Mouse (Mus musculus): ENCODE measurements around the gene Agpat1. TPM values are rescaled to one million over a fixed set of nuclear protein-coding genes. Genes with fewer than 3 reads are reported as not detected.
A peak's percentile ranks its signal among the peaks of the same experiment; 100 is the strongest.

Gene Agpat1
- polyA plus RNA-seq, 1 experiment from 2014 or later: 54.8 TPM

DNA sequence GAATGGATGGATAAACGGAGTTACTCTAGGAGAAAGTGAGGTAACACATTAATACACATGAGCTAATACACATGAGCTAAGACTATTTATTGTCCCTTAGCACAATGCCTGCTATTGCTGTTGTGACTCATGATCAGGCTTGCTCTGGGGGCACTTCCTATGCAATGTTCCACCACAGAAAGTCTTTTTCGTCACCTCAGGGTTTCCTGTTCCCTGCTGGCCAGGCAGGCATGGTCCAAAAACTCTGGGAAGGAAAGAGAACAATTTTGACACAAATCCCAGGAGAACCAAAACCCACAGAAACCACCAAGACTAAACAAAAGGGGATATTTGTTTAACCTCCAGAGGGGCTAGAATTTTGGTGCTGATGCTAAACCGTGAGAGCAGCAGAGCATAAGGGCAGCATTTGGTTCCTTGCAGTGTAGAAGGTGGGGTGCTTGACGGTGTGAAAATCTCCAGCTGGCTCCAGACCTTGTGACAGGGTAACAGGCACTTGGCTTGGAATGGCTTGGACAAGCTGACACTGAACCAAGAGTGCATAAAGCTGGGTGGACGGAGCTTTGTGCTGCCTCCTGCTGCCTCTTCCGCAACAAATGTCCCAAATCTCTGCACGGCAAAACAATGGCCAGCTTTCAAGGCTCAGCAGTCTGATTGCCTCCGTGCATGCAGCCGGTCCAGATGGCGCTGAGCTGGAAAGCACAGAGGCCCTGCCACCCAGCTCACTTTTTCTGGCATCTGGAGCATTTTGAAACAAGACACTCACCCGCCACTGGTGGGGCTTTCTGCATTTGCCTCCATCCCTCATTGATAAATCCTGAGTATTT lies 36.9 kb downstream of the Agpat1 start:
- peak overlapping the region; percentile 9; the same call in 1 of the 2 replicates for H3K4me2 ChIP-seq (replicated peaks)
- 0 out of 2 replicates have a peak overlapping the region, but pooled peaks have one; percentile 5 for H3K4me3 ChIP-seq
- ATAC-seq (ENCODE audit: insufficient number of reproducible peaks, insufficient read depth, low FRiP score, low TSS enrichment): no peak
- no peaks in the 10 kb centered on the region for H3K36me3 ChIP-seq
- H3K4me1 ChIP-seq: peaks cover 28% of the 10 kb centered on the region
- no peaks in the 10 kb centered on the region for H3K27me3 ChIP-seq
- WGBS: 15% methylated on average over 11 of the region's 11 CpGs
- H3K9me3 ChIP-seq: no peaks in the 10 kb centered on the region
- peak overlapping the region; percentile 90 for H3K27ac ChIP-seq
- peak overlapping the region; percentile 28 for H3K9ac ChIP-seq

DNA sequence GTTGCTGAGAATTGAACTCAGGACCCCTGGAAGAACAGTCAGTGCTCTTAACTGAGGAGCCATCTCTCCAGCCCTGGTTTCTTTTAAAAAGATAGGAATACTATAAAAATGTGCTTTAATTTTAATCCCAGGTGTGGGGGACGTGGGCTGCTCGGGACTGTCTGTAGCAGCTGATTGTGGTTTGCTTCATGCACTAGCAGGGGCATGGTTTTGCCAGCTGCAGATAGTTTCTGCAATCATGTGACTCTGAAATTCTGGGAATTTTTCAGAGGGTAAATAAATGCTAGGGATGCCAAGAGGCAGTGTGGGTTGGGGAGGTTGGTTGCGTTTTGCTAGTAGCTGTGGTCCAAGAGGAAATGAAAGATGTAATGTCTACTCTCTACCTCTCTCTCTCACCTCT lies 37.9 kb downstream of the Agpat1 start:
- no peaks in the 10 kb centered on the region for H3K36me3 ChIP-seq
- H3K27ac ChIP-seq: peak overlapping the region; percentile 90
- H3K4me2 ChIP-seq (replicated peaks): no peak overlapping the region
- no peak for ATAC-seq (ENCODE audit: insufficient number of reproducible peaks, insufficient read depth, low FRiP score, low TSS enrichment)
- no peaks in the 10 kb centered on the region for H3K27me3 ChIP-seq
- no peak overlapping the region for H3K9ac ChIP-seq
- no peak overlapping the region for H3K4me3 ChIP-seq
- peaks cover 29% of the 10 kb centered on the region for H3K4me1 ChIP-seq
- no peaks in the 10 kb centered on the region for H3K9me3 ChIP-seq
- 59% methylated on average over 3 of the region's 3 CpGs for WGBS

DNA sequence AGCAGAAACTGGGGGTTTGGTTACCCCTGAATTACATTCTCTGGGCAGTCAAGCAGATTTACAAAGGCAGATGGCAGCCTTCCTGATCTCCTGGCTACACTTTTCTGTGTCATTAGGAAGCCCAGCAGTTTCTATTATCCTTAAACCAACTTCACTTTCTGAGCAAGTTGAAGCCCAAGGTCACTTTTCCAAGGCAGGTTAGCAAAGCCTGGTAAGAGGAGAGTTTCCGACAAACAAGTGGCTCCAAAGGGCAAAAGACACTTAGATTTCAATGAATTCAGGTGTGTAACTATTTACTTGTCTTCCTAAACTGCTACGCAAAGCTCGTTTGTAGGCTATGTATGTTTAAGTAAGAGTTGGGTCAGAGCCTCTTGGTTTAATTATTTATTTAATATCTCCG lies 39.3 kb downstream of the Agpat1 start:
- no peak overlapping the region for H3K27ac ChIP-seq
- no peak overlapping the region for H3K4me3 ChIP-seq
- no peak overlapping the region for H3K9ac ChIP-seq
- no peak overlapping the region for H3K4me2 ChIP-seq (replicated peaks)
- no peaks in the 10 kb centered on the region for H3K36me3 ChIP-seq
- peaks cover 37% of the 10 kb centered on the region for H3K4me1 ChIP-seq
- no peaks in the 10 kb centered on the region for H3K9me3 ChIP-seq
- no peaks in the 10 kb centered on the region for H3K27me3 ChIP-seq
- 89% methylated on average over 4 of the region's 4 CpGs for WGBS
- no peak for ATAC-seq (ENCODE audit: insufficient number of reproducible peaks, insufficient read depth, low FRiP score, low TSS enrichment)

DNA sequence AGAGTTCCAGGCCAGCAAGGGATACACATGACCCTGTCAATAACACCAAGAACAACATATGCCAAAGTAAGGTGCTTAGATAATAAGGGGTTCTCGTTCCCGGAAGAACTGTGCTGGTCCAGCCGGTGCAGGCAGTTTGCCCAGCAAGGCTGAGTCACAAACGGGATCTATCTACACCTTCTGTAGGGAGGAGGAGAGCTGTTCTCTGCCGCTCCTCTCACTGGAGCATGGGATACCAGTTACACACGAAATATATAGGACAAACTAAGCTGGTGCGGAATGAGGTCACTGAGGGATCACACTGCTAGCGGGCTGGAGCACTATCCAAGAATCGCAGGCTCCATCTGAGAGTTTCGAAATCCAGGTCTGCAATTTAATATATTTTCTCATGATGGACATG lies 39.9 kb downstream of the Agpat1 start:
- Histone ChIP-seq H3K4me2 (replicated peaks) (no peak overlapping the region), H3K4me3 (no peak overlapping the region), H3K4me1 (peaks cover 41% of the 10 kb centered on the region), H3K27me3 (no peaks in the 10 kb centered on the region), H3K9me3 (no peaks in the 10 kb centered on the region), H3K27ac (0 out of 2 replicates have a peak overlapping the region, but pooled peaks have one; percentile 2), H3K9ac (no peak overlapping the region), H3K36me3 (peaks cover 1% of the 10 kb centered on the region; the same call in 1 of the 2 replicates)
- ATAC-seq (ENCODE audit: insufficient number of reproducible peaks, insufficient read depth, low FRiP score, low TSS enrichment): no peak
- WGBS: 80% methylated on average over 10 of the region's 10 CpGs

DNA sequence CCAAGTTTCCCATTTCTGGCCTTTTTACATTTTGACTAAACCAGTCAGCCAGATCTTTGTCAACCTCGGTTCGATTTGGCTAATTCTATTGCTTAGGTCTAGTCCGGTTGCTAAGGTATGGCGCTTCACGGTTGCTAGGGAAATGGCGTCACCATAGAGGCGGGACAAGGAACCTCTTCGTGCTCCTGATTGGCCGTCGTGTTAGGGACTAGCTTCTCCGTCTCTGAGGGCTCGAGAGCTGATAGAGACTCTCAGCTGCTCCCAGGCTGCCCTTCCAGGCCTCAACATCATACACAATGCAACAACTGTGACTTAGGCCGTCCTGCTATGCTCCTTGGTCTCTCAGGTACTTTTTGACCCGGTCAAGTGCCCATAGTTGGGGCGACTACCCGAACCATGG lies 40.5 kb downstream of the Agpat1 start, which contains the start of gene Fkbpl:
Gene Fkbpl, plus strand, starts transcription at position 157 of the 400 bp plus-strand sequence.
- Histone ChIP-seq H3K27me3 (no peaks in the 10 kb centered on the region), H3K4me1 (peaks cover 41% of the 10 kb centered on the region), H3K4me2 (replicated peaks) (peak within 1 kb of the TSS; percentile 76), H3K9ac (peak within 1 kb of the TSS; percentile 75), H3K27ac (peak within 1 kb of the TSS; percentile 63; the same call in 1 of the 2 replicates), H3K4me3 (peak within 1 kb of the TSS; percentile 67), H3K36me3 (peaks cover 8% of the 10 kb centered on the region), H3K9me3 (no peaks in the 10 kb centered on the region)
- ATAC-seq (ENCODE audit: insufficient number of reproducible peaks, insufficient read depth, low FRiP score, low TSS enrichment): peak; percentile 70
- under 1% methylated on average over 16 of the region's 16 CpGs for WGBS

DNA sequence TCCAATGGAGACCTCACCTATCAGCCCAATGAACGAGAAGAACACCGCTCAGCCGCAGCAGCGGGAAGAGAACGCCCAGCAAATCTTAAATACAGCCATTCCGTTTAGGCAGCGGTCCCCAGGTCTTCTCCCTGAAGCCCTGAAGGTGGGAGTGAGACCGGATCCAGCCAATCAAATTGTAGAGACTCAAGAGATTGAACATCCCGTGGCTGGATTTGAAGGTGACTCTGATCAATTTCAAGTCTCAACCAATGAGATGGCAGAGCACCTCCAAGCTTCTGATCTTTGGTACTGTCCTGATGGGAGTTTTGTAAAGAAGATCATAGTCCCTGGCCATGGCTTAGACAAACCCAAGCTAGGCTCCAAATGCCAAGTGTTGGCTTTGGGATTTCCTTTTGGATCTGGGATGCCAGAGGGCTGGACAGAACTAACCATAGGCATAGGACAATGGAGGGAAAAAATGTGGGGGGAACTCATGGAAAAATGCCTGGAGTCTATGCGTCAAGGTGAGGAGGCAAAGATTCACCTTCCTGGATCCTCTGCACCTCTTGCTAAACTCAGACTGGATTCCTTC lies 41.3 kb downstream of the Agpat1 start:
- Histone ChIP-seq H3K27me3 (no peaks in the 10 kb centered on the region), H3K4me2 (replicated peaks) (peak overlapping the region; percentile 76), H3K9me3 (no peaks in the 10 kb centered on the region), H3K36me3 (peaks cover 15% of the 10 kb centered on the region), H3K4me1 (peaks cover 40% of the 10 kb centered on the region), H3K4me3 (peak overlapping the region; percentile 67), H3K9ac (peak overlapping the region; percentile 75), H3K27ac (peak overlapping the region; percentile 63; the same call in 1 of the 2 replicates)
- 45% methylated on average over 10 of the region's 10 CpGs for WGBS
- ATAC-seq (ENCODE audit: insufficient number of reproducible peaks, insufficient read depth, low FRiP score, low TSS enrichment): no peak

DNA sequence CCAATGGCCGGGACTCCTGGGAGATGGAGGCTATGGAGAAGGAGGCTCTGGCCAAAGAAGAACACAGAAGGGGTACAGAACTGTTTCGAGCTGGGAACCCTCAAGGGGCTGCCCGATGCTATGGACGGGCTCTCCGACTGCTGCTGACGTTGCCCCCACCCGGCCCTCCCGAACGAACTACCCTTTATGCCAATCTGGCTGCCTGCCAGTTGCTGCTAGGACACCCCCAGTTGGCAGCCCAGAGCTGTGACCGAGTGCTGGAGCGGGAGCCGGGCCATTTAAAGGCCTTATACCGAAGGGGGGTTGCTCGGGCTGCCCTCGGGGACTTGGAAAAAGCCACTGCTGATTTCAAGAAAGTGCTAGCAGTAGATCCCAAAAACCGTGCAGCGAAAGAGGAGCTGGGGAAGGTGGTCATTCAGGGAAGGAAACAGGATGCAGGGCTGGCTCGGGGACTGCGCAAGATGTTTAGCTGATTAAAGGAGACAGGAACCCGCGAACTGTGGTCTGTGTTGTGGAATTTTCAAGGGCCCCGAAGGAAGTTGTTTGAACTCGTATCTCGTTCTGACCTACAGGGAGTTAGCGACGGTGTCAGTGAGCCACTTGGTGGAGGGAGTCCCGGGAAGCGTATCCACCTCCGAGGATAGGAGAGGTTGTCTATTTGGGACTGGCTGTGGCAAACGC lies 41.9 kb downstream of the Agpat1 start:
- ATAC-seq (ENCODE audit: insufficient number of reproducible peaks, insufficient read depth, low FRiP score, low TSS enrichment): no peak
- H3K36me3 ChIP-seq: peaks cover 21% of the 10 kb centered on the region
- peak overlapping the region; percentile 76 for H3K4me2 ChIP-seq (replicated peaks)
- 89% methylated on average over 30 of the region's 30 CpGs for WGBS
- H3K9ac ChIP-seq: no peak overlapping the region; the same call in 1 of the 2 replicates
- H3K4me1 ChIP-seq: peaks cover 34% of the 10 kb centered on the region
- H3K27me3 ChIP-seq: no peaks in the 10 kb centered on the region
- no peak overlapping the region for H3K27ac ChIP-seq
- peak overlapping the region; percentile 67; the same call in 1 of the 2 replicates for H3K4me3 ChIP-seq
- no peaks in the 10 kb centered on the region for H3K9me3 ChIP-seq

DNA sequence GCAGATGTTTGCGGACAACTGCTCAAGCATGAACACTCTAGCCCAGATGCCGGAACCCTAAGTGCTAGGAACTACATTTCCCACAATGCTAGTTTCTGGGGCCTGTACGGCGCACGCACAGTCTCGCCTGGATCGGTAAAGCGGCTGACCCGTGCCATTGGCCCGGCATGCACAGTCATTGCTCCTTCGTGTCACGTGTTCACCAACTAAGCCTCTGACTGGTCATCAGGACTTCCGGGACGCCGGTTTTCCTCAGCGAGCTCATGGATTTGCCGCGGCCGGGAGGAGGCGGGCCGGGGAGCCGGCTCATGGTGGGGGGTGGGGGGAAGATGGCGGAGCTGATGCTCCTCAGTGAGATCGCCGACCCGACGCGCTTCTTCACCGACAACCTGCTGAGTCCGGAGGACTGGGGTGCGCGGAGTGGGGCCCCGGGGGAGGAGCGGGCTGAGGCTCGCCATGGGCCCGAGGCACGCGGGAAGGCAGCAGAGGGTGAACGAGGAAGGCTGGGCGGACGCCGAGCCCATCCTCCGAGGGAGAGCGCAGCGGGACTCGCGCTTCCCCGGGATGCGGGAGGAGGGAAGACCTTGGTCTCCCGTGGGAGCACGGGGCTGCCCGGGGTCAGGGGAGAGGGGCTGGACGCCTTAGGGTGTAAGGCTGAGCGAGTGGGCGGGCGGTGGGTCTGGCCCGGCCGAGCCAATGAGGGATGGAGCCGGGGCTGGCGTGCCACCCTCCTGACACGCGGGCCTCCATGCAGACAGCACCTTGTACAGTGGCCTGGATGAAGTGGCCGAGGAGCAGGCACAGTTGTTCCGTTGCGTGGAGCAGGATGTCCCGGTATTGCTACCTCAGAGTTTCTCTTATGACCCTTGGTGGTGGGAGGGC lies 43.1 kb downstream of the Agpat1 start, which contains the start of gene Atf6b:
Gene Atf6b, plus strand, starts transcription at position 241 of the 882 bp plus-strand sequence.
- WGBS: 1% methylated on average over 65 of the region's 66 CpGs
- ATAC-seq (ENCODE audit: insufficient number of reproducible peaks, insufficient read depth, low FRiP score, low TSS enrichment): peak; percentile 95
- Histone ChIP-seq H3K36me3 (peaks cover 33% of the 10 kb centered on the region), H3K4me1 (peaks cover 26% of the 10 kb centered on the region), H3K27ac (peak within 1 kb of the TSS; percentile 79), H3K4me3 (peak within 1 kb of the TSS; percentile 98), H3K9ac (peak within 1 kb of the TSS; percentile 91), H3K27me3 (no peaks in the 10 kb centered on the region), H3K4me2 (replicated peaks) (peak within 1 kb of the TSS; percentile 90), H3K9me3 (no peaks in the 10 kb centered on the region)

DNA sequence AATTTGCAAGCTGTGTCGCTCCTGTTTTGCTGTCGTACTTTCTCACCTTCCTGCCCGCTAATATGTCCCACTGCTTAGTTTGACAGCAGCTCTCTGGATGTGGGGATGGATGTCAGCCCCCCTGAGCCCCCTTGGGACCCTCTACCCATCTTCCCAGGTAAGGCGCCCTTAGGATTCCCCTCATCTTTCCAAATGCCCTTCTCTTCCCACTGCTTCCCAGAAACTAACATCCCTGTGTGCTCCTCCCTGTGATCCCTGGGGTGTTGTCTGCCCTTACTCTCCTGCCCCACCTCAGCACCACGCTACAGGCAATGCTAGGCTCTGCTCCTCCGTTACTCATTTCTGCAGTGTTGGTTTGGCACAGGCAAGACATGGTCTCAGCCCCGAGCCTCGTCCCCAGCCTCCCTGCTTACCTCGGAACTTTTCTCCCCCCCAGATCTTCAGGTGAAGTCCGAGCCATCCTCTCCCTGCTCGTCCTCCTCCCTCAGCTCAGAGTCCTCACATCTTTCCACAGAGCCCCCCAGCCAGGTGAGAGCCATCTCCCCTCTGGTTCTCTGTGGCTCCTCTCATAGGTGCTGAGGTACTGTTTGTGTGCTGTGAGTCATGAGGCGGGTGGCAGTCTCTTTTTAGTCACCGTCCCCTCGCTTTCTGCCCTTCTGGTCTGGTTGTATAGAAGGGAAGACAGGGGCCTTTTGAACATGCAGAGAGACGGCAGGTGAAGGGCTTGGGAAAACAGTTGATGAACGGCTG lies 44.3 kb downstream of the Agpat1 start:
- H3K9me3 ChIP-seq: no peaks in the 10 kb centered on the region
- peaks cover 26% of the 10 kb centered on the region for H3K4me1 ChIP-seq
- H3K36me3 ChIP-seq: peaks cover 44% of the 10 kb centered on the region
- WGBS: 76% methylated on average over 16 of the region's 16 CpGs
- no peak overlapping the region for H3K27ac ChIP-seq
- no peaks in the 10 kb centered on the region for H3K27me3 ChIP-seq
- peak overlapping the region; percentile 90 for H3K4me2 ChIP-seq (replicated peaks)
- H3K4me3 ChIP-seq: peak overlapping the region; percentile 98
- ATAC-seq (ENCODE audit: insufficient number of reproducible peaks, insufficient read depth, low FRiP score, low TSS enrichment): no peak
- H3K9ac ChIP-seq: peak overlapping the region; percentile 91

DNA sequence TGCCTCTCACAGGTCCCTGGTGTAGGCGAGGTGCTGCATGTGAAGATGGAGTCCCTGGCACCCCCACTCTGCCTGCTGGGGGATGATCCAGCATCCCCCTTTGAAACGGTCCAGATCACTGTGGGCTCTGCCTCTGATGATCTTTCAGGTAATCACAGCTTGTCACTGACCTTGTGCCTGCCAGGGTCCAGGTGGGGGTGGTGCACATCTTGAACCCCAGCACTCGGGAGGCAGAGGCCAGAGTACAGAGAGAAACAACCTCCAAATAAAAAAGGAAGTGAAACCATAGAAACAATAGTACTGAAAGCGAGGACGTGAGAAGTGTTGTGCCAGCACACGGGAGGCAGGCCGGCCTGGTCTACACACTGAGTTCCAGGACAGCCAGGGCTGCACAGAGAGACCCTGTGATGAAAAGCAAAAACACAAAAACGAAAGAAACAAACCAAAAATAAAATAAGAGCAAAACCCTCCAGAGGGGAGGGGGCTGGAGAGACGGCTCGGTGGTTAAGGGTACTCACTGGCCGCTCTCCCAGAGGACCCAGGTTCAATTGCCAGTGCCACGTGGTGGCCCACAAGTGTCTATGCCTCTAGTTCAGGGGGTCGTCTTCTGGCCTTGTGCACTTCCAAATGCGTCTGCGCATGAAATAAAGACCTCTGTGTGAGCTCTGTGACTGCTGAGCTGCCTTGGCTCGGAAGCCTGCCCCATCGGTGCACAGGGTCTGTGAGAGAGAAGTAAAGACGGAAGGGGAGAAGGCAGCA lies 45.2 kb downstream of the Agpat1 start:
- ATAC-seq (ENCODE audit: insufficient number of reproducible peaks, insufficient read depth, low FRiP score, low TSS enrichment): no peak
- H3K9me3 ChIP-seq: no peaks in the 10 kb centered on the region
- no peak overlapping the region for H3K4me3 ChIP-seq
- no peak overlapping the region for H3K4me2 ChIP-seq (replicated peaks)
- peaks cover 51% of the 10 kb centered on the region for H3K36me3 ChIP-seq
- no peak overlapping the region for H3K9ac ChIP-seq
- no peak overlapping the region for H3K27ac ChIP-seq
- H3K4me1 ChIP-seq: peaks cover 25% of the 10 kb centered on the region
- H3K27me3 ChIP-seq: no peaks in the 10 kb centered on the region
- 84% methylated on average over 18 of the region's 18 CpGs for whole genome bisulfite sequencing
